Mouse (Mus musculus): ENCODE measurements around the gene Pglyrp2.

The Pglyrp2 gene

GRCm38 (mm10) chr17:32424034-32424433 lies at the start of gene Pglyrp2:
Pglyrp2 (minus strand) TSS chr17:32424167.
- no peak for DNase-seq (ENCODE audit: extremely low read depth, insufficient read length, low spot score)

- no peak for DNase-seq (ENCODE audit: extremely low read depth, insufficient read length, low spot score)
Measured at GRCm38 (mm10) chr17:32472176-32472575, 48.2 kb upstream of the Pglyrp2 start.

- DNase-seq (ENCODE audit: extremely low read depth, insufficient read length, low spot score), result no peak
Measured at GRCm38 (mm10) chr17:32470795-32471194, 46.8 kb upstream of the Pglyrp2 start.

GRCm38 (mm10) chr17:32468494-32468893 lies 44.5 kb upstream of the Pglyrp2 start:
- no peak for DNase-seq (ENCODE audit: extremely low read depth, insufficient read length, low spot score)

- DNase-seq (ENCODE audit: extremely low read depth, insufficient read length, low spot score), result no peak
Measured at GRCm38 (mm10) chr17:32454997-32455396, 31.0 kb upstream of the Pglyrp2 start.

DNA sequence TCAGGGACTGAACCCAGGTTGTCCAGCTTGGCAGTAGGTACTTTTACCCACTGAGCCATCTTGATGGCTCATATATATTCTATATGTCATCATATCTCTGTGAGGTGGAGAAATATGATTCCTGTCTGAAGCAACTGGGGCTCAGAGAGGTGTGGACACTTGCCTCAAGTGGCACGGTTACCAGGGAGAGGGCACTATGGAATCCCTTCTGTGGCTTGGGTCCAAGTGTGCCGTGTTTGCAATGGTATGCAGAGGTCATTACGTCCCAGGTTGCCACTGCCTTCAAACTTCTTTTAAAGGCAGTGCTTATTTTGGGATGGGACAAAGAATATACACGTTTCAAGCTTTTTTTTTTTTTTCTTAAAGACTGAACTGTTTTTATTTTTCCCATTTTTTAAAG lies 30.2 kb upstream of the Pglyrp2 start:
- no peak for DNase-seq (ENCODE audit: extremely low read depth, insufficient read length, low spot score)

- DNase-seq (ENCODE audit: extremely low read depth, insufficient read length, low spot score), result no peak
Measured at GRCm38 (mm10) chr17:32452482-32452881, 28.5 kb upstream of the Pglyrp2 start, which contains the start of gene Cyp4f39. Cyp4f39 (plus strand) TSS chr17:32452723.

- no peak for DNase-seq (ENCODE audit: extremely low read depth, insufficient read length, low spot score)
Measured at GRCm38 (mm10) chr17:32450844-32451537, 27.0 kb upstream of the Pglyrp2 start.

DNA sequence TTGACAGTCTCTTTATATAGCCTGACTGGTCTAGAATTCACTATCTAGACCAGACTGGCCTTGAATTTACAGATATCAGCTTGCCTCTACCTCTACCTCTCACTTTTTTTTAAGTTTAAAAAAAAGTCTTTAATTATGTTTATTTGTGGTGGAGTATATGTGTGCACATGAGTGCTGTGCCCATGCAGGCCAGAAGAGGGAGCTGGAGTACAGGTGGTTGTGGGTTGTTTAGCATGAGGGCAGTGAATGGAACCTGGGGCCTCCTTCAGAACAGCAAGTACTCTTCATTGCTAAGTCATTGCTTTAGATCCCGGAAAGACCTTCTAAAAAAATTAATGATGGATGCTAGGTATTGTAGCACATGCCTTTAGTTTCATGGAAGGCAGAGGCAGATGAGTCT lies 25.1 kb upstream of the Pglyrp2 start:
- DNase-seq (ENCODE audit: extremely low read depth, insufficient read length, low spot score), result no peak

DNA sequence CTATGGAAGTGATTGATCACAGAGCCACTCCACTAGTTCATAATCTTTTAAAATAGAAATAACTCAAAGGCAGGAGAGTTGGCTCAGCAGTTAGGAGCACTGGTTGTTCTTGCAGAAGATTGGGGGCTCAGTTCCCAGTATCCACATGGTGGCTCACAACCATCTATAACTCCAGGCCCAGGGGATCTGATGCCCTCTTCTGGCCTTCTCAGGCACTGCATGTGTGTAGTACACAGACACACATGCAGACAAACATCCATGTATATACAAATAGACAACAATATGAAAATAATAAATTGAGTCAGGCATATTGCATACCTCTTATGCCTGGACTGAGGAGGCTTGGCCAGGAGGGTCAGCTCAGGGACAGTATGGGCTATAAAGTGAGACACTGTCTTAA lies 23.2 kb upstream of the Pglyrp2 start:
- no peak for DNase-seq (ENCODE audit: extremely low read depth, insufficient read length, low spot score)

- no peak for DNase-seq (ENCODE audit: extremely low read depth, insufficient read length, low spot score)
Measured at GRCm38 (mm10) chr17:32445016-32445415, 21.0 kb upstream of the Pglyrp2 start.

GRCm38 (mm10) chr17:32443245-32443644 lies 19.3 kb upstream of the Pglyrp2 start:
- no peak for DNase-seq (ENCODE audit: extremely low read depth, insufficient read length, low spot score)

DNA sequence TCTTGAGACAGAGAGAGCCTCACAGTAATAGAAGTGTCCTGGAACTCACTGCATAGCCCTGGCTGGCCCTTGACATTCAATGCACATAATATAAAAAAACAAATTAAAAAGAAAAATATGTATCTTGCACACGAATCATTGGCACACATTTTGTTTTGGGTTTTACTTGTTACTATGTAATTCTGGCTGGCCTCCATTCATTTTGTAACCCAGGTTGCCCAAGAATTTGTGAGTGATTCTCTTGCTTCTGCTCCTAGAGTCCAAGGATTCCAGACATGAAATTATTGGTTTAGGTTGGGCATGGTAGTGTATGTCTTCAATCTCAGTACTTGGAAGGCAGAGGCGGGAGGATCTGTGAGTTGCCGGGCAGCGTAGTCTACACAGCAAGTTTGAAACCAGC lies 13.1 kb upstream of the Pglyrp2 start:
- no peak for DNase-seq (ENCODE audit: extremely low read depth, insufficient read length, low spot score)

- DNase-seq (ENCODE audit: extremely low read depth, insufficient read length, low spot score), result no peak
Measured at GRCm38 (mm10) chr17:32435151-32435550, 11.2 kb upstream of the Pglyrp2 start.

- DNase-seq (ENCODE audit: extremely low read depth, insufficient read length, low spot score), result no peak
Measured at GRCm38 (mm10) chr17:32434324-32434723, 10.4 kb upstream of the Pglyrp2 start.

DNA sequence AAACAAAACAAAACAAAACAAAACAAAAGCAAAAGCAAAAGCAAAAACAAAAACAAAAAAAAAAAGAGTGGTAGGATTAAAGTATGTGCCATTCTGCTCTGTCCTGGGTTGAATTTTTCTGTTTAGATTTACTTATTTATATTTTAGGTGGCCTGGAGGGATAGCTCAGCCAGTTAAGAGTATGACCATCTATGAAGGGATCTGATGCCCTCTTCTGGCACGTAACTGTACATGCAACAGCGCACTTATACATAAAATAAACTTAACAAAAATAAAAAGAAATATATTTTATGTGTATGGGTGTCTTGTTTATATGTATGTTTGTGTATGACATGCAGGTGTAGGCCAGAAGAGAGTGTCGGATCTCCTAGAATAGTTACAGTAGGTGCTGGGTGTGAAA lies 8.0 kb upstream of the Pglyrp2 start:
- DNase-seq (ENCODE audit: extremely low read depth, insufficient read length, low spot score), result no peak

GRCm38 (mm10) chr17:32426610-32427009 lies 2.6 kb upstream of the Pglyrp2 start:
- DNase-seq (ENCODE audit: extremely low read depth, insufficient read length, low spot score), result no peak

- DNase-seq (ENCODE audit: extremely low read depth, insufficient read length, low spot score), result no peak
Measured at GRCm38 (mm10) chr17:32420781-32421180, 3.2 kb downstream of the Pglyrp2 start.

DNA sequence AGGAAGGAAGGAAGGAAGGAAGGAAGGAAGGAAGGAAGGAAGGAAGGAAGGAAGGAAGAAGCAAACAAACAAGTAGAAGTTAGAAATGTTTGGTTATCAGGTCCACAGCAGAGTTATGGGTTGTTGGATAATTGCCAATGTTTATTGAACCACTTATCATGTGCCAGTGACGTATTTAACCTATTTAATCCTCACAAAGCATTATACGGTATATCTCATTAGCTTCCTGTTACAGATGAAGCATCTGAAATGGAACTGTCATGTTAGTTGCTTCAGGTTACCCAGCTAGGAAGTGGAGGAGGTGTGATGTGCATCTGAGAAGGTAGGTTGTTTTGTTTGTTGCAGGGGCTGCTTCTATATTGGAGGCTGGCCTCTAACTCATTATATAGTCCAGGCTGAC lies 4.0 kb downstream of the Pglyrp2 start:
- DNase-seq (ENCODE audit: extremely low read depth, insufficient read length, low spot score), result no peak

GRCm38 (mm10) chr17:32416771-32417170 lies 7.2 kb downstream of the Pglyrp2 start:
- DNase-seq (ENCODE audit: extremely low read depth, insufficient read length, low spot score), result no peak

GRCm38 (mm10) chr17:32415417-32416020 lies 8.4 kb downstream of the Pglyrp2 start:
- DNase-seq (ENCODE audit: extremely low read depth, insufficient read length, low spot score), result no peak

DNA sequence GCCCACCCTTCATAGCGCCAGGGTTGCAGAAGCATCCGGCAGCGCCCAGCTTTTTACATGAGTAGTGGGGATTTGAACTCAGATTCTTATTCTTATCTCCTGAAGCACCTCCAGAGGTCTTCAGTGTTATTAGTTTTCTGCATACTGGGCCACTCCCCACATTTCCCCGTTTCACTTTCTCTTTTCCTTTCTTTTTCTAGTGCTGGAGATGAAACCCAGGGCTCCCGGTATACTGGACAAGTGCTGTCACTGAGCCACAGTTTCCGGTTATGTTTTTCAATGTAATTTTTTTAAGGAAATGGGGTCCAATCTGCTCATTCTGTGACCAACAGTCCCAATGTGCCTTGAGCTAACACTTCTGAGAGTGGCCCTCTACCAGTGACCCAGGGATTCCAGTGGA lies 12.1 kb downstream of the Pglyrp2 start:
- DNase-seq (ENCODE audit: extremely low read depth, insufficient read length, low spot score), result no peak

Measured in 3134 (cell line).